Mouse (Mus musculus): ENCODE results near the gene Aspg.

Aspg gene

GRCm38 (mm10) chr12:112106541-112106971 is at the start of gene Aspg:
Aspg (plus strand) TSS chr12:112106679.
- peak; percentile 59 for DNase-seq

DNA sequence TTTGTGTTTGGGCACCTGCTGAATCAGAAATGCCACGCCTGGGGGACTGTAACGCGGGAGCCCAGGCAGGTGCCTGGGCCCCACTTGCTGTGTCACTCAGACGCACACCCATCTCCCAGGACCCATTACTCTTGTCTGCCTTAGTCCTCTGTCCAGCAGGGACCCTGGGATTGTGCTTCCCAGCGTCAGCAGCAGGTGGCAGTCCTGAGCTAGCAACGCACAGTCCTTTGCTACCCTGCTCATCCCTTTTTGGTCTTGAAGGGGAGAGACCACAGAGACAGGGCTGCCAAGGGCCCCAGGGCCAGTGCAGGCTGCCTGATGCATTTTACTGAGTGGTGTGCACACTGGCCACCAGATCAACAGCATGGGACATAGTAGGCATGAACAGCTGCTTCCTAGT is 28.8 kb upstream of the Aspg start:
- peak; percentile 69 for DNase-seq

DNA sequence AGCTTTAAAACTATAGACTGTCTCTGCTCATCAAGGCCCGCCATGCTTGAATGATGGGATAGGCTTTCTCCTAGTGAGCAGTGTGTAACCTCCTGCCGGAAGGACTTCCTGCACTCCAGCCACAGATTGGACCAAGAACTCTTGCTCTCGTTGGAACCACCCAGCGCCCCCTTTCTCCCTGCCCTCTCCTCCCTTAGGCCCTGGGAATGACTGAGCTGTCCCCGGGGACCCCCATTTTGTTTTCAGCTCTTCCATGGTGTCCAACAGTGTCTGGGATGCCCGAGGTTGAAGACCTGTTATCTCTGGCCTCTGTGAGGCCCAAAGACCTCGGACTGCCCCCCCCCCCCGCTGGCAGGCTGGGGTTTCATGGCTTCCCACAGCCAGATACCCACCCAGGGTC is 26.6 kb upstream of the Aspg start:
- DNase-seq, result no peak

GRCm38 (mm10) chr12:112080911-112081310 is 25.6 kb upstream of the Aspg start:
- DNase-seq, result no peak

DNA sequence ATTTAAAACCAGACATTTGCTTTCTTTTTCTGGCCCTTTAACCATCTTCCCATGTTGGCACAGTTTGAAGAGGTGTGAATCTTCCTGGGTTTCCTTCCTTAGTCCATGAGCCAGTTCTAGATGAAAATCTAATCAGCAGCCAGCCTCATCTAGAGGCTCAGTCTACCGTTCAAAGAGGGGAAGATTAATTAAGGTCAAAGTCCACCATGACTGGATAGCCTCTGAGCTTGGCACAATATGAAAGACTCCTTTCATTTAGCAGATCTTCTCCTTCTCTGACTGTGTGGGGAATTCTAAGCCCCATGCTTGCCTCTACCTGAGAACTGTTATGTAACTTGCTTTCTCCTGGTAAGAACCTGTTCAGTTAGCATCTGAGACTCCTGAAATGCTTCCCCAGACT is 24.2 kb upstream of the Aspg start:
- DNase-seq, result no peak

DNA sequence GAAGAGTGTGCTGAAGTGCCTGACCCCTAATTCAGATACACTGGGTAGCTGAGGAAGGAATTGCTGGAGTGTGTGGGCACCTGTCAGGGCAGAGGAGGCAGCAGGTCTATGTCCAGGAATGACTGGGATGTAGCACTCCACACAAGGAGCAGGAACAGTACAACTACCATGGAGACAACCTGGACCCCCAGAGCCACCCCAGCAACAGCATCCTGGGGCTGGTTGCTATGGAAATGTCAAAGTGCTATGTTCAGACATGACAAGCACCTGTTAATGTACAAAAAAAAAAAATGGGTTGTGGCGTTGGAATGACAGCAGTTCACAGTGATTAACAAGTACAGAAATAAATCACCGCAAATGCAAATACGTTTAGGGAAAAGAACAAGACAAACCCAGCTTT is 20.2 kb upstream of the Aspg start:
- DNase-seq, result no peak

- no peak for DNase-seq
Measured at GRCm38 (mm10) chr12:112086726-112087125, 19.8 kb upstream of the Aspg start.

- DNase-seq, result no peak
Measured at GRCm38 (mm10) chr12:112088609-112089324, 17.7 kb upstream of the Aspg start.

- DNase-seq, result peak; percentile 82
Measured at GRCm38 (mm10) chr12:112091054-112091453, 15.4 kb upstream of the Aspg start.

- no peak for DNase-seq
Measured at GRCm38 (mm10) chr12:112094261-112094880, 12.1 kb upstream of the Aspg start.

DNA sequence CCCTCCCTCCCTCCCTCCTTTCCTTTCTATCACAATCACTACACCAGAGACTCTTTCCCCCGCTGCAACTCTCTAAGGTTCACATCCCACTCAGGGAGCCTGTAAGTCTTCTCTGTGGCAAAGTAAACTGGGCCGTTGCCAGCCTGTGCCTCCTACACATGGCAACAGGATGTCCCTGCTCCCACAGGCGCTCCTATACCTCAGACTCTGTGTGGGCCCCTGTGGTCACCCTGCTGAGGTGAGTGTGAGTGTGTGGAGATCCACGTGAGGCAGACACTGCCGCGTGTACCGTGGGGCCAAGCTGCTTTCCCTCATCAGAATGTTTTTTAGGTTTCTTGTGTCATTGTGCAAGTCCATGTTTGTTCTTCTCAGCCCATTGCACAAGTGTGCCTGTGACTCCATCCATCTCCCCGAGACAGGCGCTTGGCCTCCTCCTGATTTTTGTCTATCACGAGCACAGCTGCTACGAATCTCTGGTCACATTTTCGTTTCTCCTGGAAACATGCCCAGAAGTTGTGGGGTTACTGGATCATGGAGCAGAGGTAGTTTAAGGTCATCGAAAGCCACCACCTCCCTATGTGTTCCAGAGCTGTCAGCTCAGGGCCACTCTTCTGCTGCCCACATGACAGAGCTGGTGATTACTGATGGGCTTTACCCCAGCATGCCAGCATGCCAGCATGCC is 10.3 kb upstream of the Aspg start:
- no peak for DNase-seq

DNA sequence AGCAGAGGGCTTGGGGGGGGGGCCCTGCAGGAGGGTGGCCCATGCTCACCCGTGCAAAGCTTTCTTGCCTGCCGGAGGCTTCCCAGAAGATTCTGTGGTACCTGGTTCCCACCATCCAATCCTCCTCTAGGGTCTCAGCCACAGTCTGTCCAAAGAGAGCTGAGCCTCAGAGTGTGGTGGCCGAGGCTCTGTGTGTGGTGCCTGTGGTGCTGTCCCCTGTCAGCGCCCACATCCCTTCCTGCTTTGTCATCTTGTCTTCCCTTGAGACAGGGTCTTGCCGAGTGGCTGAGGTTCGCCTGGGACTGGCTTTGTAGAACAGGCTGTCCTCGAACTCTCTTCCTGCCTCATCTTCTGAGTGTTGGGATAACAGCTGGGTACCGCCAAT is 9.8 kb upstream of the Aspg start:
- no peak for DNase-seq

DNA sequence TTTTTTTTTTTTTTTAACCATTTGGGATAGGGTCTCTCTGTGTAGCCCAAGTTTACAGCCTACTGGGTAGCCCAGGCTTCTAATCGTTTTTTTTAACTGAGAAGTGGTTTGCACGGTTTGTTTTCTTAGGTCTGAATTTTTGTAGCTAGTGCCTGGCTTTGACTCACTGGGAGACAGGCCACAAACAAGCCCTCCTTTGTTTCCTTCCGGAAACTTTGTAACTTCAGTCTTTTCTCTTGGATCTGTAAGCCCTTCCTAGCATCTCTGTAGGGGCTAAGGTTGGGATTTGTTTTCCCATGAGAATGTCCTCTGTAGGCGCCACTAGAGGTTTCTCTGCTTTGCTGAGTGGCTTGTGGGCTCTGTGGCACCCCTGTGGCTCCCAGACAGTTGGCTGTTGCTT is 6.4 kb upstream of the Aspg start:
- no peak for DNase-seq

- no peak for DNase-seq
Measured at GRCm38 (mm10) chr12:112101045-112101444, 5.4 kb upstream of the Aspg start.

DNA sequence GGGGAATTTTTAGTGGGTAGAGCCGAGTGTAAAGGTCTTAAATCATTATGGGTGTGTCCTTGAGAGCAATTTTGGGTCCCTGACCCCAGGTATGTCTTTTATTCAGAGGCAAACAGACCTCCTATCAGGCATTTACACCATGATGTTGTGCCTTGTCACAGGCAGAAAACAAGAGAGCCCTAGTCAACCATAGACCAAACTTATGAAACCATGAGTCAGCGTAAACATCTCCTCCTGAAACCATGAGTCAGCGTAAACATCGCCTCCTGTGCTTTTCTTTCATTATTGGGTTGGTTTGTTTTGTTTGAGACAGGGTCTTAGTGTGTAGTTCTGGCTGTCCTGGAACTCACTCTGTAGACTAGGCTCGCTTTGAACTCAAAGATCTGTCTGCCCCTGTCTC is 3.3 kb upstream of the Aspg start:
- DNase-seq, result no peak

- no peak for DNase-seq
Measured at GRCm38 (mm10) chr12:112104890-112105289, 1.6 kb upstream of the Aspg start.

GRCm38 (mm10) chr12:112107685-112108084 is 1.2 kb downstream of the Aspg start:
- no peak for DNase-seq

DNA sequence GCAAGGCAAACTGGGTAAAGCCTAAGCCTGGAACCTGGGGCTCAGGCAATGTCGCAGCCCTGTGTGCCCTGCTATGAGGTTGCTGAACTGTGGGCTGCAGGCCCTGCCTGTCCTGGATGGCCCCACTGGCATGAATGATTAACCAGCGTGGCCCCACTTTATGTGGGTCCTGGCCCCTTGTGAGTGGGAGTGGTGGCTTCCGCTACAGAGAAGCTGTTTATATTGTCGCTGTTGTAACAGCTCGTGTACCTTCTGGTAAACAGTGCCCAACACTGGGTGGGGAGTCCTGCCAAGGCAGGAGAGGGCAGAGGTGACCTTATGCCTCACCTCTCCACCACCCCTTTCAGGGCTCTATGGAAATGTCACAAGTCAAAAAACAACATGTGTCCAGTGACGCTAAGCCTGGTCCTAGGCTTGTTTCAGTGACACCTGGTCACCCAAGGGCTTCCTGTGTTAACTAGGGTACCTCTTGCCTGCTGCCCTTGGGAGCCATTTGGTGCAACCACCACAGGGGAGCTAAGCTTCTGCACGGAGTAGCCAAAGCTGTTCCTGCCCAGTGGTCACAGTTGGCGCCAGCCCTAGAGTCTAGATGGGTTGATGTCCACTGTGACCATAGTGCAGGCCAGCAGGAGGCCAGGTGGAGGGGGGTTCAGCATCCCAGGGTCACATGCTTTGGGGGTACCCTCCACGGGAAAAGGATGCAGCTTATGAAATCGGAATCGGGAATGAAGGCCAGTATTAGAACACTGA is 2.4 kb downstream of the Aspg start:
- no peak for DNase-seq

- DNase-seq, result no peak
Measured at GRCm38 (mm10) chr12:112109701-112110100, 3.2 kb downstream of the Aspg start.

GRCm38 (mm10) chr12:112111323-112111722 is 4.8 kb downstream of the Aspg start:
- no peak for DNase-seq

DNA sequence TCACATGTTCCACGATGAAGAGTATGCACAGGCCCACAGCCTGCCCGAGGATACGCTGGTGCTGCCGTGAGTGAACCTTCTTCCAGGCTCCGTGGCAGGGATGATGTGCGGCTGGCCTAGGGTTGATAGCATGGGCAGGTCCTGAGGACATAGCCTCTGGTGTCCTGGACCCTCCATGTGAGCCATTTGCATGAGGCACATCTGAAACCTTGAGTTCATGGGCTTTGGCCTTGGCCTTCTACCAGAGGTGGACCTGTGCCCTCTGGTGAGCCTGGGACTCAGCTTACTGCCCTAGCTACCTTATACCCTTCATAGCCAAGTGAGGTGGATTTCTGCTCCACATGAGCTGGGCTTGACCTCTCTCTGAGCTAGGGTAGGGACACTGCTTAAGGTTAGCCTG is 5.8 kb downstream of the Aspg start:
- no peak for DNase-seq

DNA sequence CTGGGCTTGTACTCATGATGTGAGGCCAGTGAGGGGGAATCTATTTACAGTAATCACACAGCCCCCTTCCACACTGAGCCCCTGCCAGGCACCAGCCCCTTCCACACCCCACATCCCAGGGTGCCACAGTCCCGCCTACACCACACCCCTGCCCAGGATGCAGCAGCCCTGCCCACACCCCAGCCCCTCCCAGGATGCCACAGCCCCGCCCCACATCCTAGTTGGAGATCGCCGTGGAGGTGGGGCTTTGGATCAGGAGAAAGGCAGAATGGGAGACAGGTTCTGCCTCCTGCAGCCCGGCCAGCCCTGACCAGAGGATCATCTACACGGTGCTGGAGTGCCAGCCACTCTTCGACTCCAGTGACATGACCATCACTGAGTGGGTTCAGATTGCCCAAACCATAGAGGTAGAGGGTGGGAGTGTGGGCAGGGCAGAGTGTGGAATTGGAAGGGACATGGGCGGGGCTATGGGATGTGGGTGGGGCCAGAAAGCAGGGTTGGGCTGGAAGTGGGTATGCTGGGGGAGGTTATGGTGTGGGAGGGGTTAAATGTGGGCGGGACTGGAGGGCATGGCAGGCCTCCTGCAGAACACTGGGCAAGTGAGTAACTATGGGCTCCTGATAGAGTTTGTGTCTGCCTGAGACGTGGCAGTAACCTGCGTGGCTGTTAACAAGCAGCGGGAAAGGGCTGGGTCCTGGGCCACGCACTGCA is 6.4 kb downstream of the Aspg start:
- no peak for DNase-seq

DNA sequence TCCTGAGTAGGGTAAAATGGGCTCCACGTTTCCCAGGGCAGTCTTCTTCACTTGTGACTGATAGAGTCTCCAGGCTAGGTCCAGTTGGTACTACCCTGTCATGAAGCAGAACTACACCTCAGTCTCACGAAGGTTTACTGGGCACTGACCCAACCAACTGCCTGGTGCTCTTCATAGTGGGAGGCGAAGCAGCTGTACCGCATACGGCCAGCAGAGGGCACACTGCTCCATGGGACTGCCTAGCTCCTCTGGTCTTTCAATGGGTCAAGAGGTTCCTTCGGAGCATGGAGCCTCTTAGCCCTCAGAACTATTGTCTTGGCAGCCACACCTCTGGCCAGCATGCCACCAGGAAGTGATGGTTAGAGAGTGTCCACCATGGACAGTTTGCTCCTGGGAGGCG is 7.2 kb downstream of the Aspg start:
- peak; percentile 83 for DNase-seq

Data from embryo, embryonic 11 days (tissue).